Mouse (Mus musculus): Measurements from ENCODE around the gene Cct8l1.

The Cct8l1 gene

GRCm38 (mm10) chr5:25515767-25516166, at the start of gene Cct8l1:
TSS of gene Cct8l1 (plus strand) at chr5:25516067.
- DNase-seq = no peak

- DNase-seq = no peak
These were observed 43.8 kb upstream of the Cct8l1 start for GRCm38 (mm10) chr5:25472070-25472469.

GRCm38 (mm10) chr5:25475789-25476188, 40.1 kb upstream of the Cct8l1 start:
- DNase-seq = no peak

- no peak for DNase-seq
These were observed 37.0 kb upstream of the Cct8l1 start for GRCm38 (mm10) chr5:25478863-25479262.

GRCm38 (mm10) chr5:25496652-25497051, 19.2 kb upstream of the Cct8l1 start:
- no peak for DNase-seq

GRCm38 (mm10) chr5:25497369-25497719, 18.5 kb upstream of the Cct8l1 start:
- DNase-seq = no peak

GRCm38 (mm10) chr5:25497720-25498345, 18.0 kb upstream of the Cct8l1 start:
- DNase-seq = peak; percentile 56

- peak; percentile 82 for DNase-seq
These were observed 17.5 kb upstream of the Cct8l1 start, which contains the start of gene Kmt2c for GRCm38 (mm10) chr5:25498346-25498820. TSS of gene Kmt2c (minus strand) at chr5:25498783.

- DNase-seq = no peak
These were observed 16.9 kb upstream of the Cct8l1 start for GRCm38 (mm10) chr5:25498821-25499422.

- DNase-seq = peak; percentile 98
These were observed 16.2 kb upstream of the Cct8l1 start for GRCm38 (mm10) chr5:25499423-25500398.

- no peak for DNase-seq
These were observed 15.2 kb upstream of the Cct8l1 start for GRCm38 (mm10) chr5:25500686-25501085.

- DNase-seq = no peak
These were observed 9.8 kb upstream of the Cct8l1 start for GRCm38 (mm10) chr5:25506041-25506440.

GRCm38 (mm10) chr5:25516301-25516895, 531 bp downstream of the Cct8l1 start:
- DNase-seq = no peak

- DNase-seq = no peak
These were observed 1.7 kb downstream of the Cct8l1 start for GRCm38 (mm10) chr5:25517550-25517949.

- no peak for DNase-seq
These were observed 4.0 kb downstream of the Cct8l1 start for GRCm38 (mm10) chr5:25519820-25520219.

GRCm38 (mm10) chr5:25521461-25521860, 5.6 kb downstream of the Cct8l1 start:
- no peak for DNase-seq

GRCm38 (mm10) chr5:25526116-25526515, 10.2 kb downstream of the Cct8l1 start:
- no peak for DNase-seq

- DNase-seq = peak; percentile 19
These were observed 11.1 kb downstream of the Cct8l1 start for GRCm38 (mm10) chr5:25526926-25527325.

GRCm38 (mm10) chr5:25527971-25528370, 12.1 kb downstream of the Cct8l1 start:
- no peak for DNase-seq

- DNase-seq = no peak
These were observed 13.1 kb downstream of the Cct8l1 start for GRCm38 (mm10) chr5:25528851-25529528.

GRCm38 (mm10) chr5:25529529-25530421, 13.9 kb downstream of the Cct8l1 start:
- peak; percentile 100 for DNase-seq

Data from right cerebral cortex, postnatal 25 days (tissue).